In the genomic region with DNA sequence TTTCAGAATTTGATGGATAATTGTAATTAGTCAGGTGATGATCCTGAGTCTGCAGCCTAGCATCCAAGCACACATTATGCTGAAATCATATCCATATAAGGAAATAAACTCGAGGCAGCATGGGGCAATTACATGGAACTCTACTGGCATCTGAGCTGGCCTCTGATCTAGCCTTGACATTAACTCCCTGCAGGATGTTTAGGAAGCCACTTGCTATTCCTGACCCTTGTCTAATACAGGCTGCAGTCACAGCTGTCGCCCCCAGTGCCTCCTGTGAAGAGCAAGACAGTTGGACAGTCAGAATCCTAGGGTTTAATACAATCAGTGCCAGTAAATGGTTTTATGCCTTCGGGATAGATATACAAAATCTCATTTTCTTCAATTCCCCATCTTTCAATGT, we compare ENCODE assay signal across 33 mouse cellular contexts.
DNase-seq lines count a peak whose midpoint lies in the region; ATAC-seq and TF ChIP-seq lines count a peak whose summit lies in the region.
"Had no signal": no experiment of that assay in that cellular context is flagged by ENCODE, and none has a peak within 500 bp of the region (broad histone marks: within the 10 kb centered on the region; RNA-seq: fewer than 3 reads in every experiment).

No protein-coding gene starts in this region.

- H3K4me2 ChIP-seq in forebrain, embryonic 12.5 days, result no peak overlapping the region
- H3K4me2 ChIP-seq in midbrain, embryonic 14.5 days (ENCODE audit: low read length), result no peak overlapping the region
- H3K4me2 ChIP-seq in midbrain, embryonic 16.5 days (ENCODE audit: low read length), result no peak overlapping the region
- no peak overlapping the region for H3K4me2 ChIP-seq in hindbrain, embryonic 14.5 days (replicated peaks)
- no peak overlapping the region for H3K4me2 ChIP-seq in kidney, embryonic 16.5 days (replicated peaks; ENCODE audit: low read depth, low read length)
- H3K4me2 ChIP-seq: embryonic facial prominence, embryonic 15.5 days; heart, embryonic 15.5 days; kidney, embryonic 15.5 days; limb, embryonic 15.5 days; liver, embryonic 13.5 days; stomach, embryonic 15.5 days had no signal

- TF ChIP-seq POLR2A in brain, embryonic 14.5 days (IDR thresholded peaks at IDR 0.05; ENCODE audit: borderline replicate concordance, extremely low read depth, insufficient read depth, insufficient read length, poor library complexity, severe bottlenecking), result no peak

- H3K9ac ChIP-seq in forebrain, embryonic 12.5 days, result no peak overlapping the region
- H3K9ac ChIP-seq in midbrain, embryonic 14.5 days (replicated peaks; ENCODE audit: low read length), result no peak overlapping the region
- no peak overlapping the region for H3K9ac ChIP-seq in midbrain, embryonic 16.5 days (ENCODE audit: low read depth, low read length)
- H3K9ac ChIP-seq in hindbrain, embryonic 14.5 days, result no peak overlapping the region
- no peak overlapping the region for H3K9ac ChIP-seq in kidney, embryonic 16.5 days (replicated peaks; ENCODE audit: low read length)
- H3K9ac ChIP-seq: embryonic facial prominence, embryonic 15.5 days; heart, embryonic 15.5 days; kidney, embryonic 15.5 days; limb, embryonic 15.5 days; liver, embryonic 13.5 days; stomach, embryonic 15.5 days had no signal

- 57% methylated on average over 3 of the region's 3 CpGs for WGBS in forebrain, embryonic 12.5 days
- WGBS in forebrain, embryonic 10.5 days, result 73% methylated on average over 3 of the region's 3 CpGs
- 43% methylated on average over 3 of the region's 3 CpGs for WGBS in midbrain, embryonic 14.5 days
- WGBS in midbrain, embryonic 16.5 days, result 47% methylated on average over 3 of the region's 3 CpGs
- 45% methylated on average over 3 of the region's 3 CpGs for WGBS in hindbrain, embryonic 14.5 days
- 48% methylated on average over 3 of the region's 3 CpGs for WGBS in kidney, embryonic 16.5 days

- H3K27ac ChIP-seq in forebrain, embryonic 12.5 days, result no peak overlapping the region
- no peak overlapping the region for H3K27ac ChIP-seq in forebrain, embryonic 10.5 days
- no peak overlapping the region for H3K27ac ChIP-seq in midbrain, embryonic 14.5 days (replicated peaks; ENCODE audit: low read depth, low read length)
- no peak overlapping the region for H3K27ac ChIP-seq in midbrain, embryonic 16.5 days (ENCODE audit: low read length)
- 0 out of 2 replicates have a peak overlapping the region, but pooled peaks have one; percentile 34 for H3K27ac ChIP-seq in hindbrain, embryonic 14.5 days
- no peak overlapping the region for H3K27ac ChIP-seq in kidney, embryonic 16.5 days (ENCODE audit: low read length)
- H3K27ac ChIP-seq: embryonic facial prominence, embryonic 10.5 days; embryonic facial prominence, embryonic 15.5 days; heart, embryonic 10.5 days; heart, embryonic 15.5 days; kidney, embryonic 15.5 days; layer of hippocampus, adult 2 months; left cerebral cortex, adult 2 months; limb, embryonic 10.5 days; limb, embryonic 15.5 days; liver, embryonic 13.5 days; macrophage; stomach, embryonic 15.5 days had no signal

- no peaks in the 10 kb centered on the region for H3K9me3 ChIP-seq in forebrain, embryonic 12.5 days
- no peaks in the 10 kb centered on the region for H3K9me3 ChIP-seq in forebrain, embryonic 10.5 days
- H3K9me3 ChIP-seq in midbrain, embryonic 14.5 days (ENCODE audit: control insufficient read depth, low read length), result no peaks in the 10 kb centered on the region
- no peaks in the 10 kb centered on the region for H3K9me3 ChIP-seq in midbrain, embryonic 16.5 days (replicated peaks; ENCODE audit: control insufficient read depth, low read length, poor library complexity, severe bottlenecking)
- no peaks in the 10 kb centered on the region for H3K9me3 ChIP-seq in hindbrain, embryonic 14.5 days (ENCODE audit: control insufficient read depth, low read length)
- H3K9me3 ChIP-seq in kidney, embryonic 16.5 days (ENCODE audit: low read length), result no peaks in the 10 kb centered on the region
- H3K9me3 ChIP-seq: embryonic facial prominence, embryonic 10.5 days; embryonic facial prominence, embryonic 15.5 days; heart, embryonic 10.5 days; heart, embryonic 15.5 days; kidney, embryonic 15.5 days; limb, embryonic 10.5 days; limb, embryonic 15.5 days; liver, embryonic 13.5 days; stomach, embryonic 15.5 days had no signal

- intact Hi-C loops in left cerebral cortex, postnatal 14 days (cut with DNase I), result loop anchor here (10.0 kb wide), 1 partner anchor 1811 kb away; no protein-coding TSS in a partner anchor

- ATAC-seq in forebrain, embryonic 12.5 days (ENCODE audit: low FRiP score), result peak; percentile 37; the same call in 1 of the 2 replicates
- ATAC-seq in midbrain, embryonic 14.5 days (ENCODE audit: low FRiP score, low TSS enrichment), result no peak; the same call in 1 of the 2 replicates
- ATAC-seq in midbrain, embryonic 16.5 days, result no peak
- peak; percentile 40; the same call in 1 of the 2 replicates for ATAC-seq in hindbrain, embryonic 14.5 days (ENCODE audit: low FRiP score)
- no peak for ATAC-seq in kidney, embryonic 16.5 days (ENCODE audit: low FRiP score, low TSS enrichment)
- ATAC-seq: CD4-positive, CD25-positive, alpha-beta regulatory T cell, adult 4 months; inflammation-experienced regulatory T-cells, adult 6 months; lung, postnatal 0 days had no signal

- TF ChIP-seq CTCF in brain, embryonic 14.5 days (IDR thresholded peaks at IDR 0.05; ENCODE audit: borderline replicate concordance, extremely low read depth, insufficient read depth, insufficient read length), result no peak

- H3K4me3 ChIP-seq in forebrain, embryonic 12.5 days (replicated peaks), result no peak overlapping the region
- no peak overlapping the region for H3K4me3 ChIP-seq in forebrain, embryonic 10.5 days
- no peak overlapping the region for H3K4me3 ChIP-seq in midbrain, embryonic 14.5 days (replicated peaks; ENCODE audit: low read depth, low read length)
- no peak overlapping the region for H3K4me3 ChIP-seq in midbrain, embryonic 16.5 days (ENCODE audit: low read depth, low read length)
- no peak overlapping the region for H3K4me3 ChIP-seq in hindbrain, embryonic 14.5 days (replicated peaks; ENCODE audit: low read length)
- H3K4me3 ChIP-seq in kidney, embryonic 16.5 days (ENCODE audit: low read length), result no peak overlapping the region
- H3K4me3 ChIP-seq: embryonic facial prominence, embryonic 10.5 days; embryonic facial prominence, embryonic 15.5 days; heart, embryonic 10.5 days; heart, embryonic 15.5 days; kidney, embryonic 15.5 days; layer of hippocampus, adult 2 months; left cerebral cortex, adult 2 months; limb, embryonic 10.5 days; limb, embryonic 15.5 days; liver, embryonic 13.5 days; stomach, embryonic 15.5 days had no signal

- no peaks in the 10 kb centered on the region for H3K27me3 ChIP-seq in forebrain, embryonic 12.5 days
- 0 out of 2 replicates have a peak, but pooled peaks cover 5% of the 10 kb centered on the region for H3K27me3 ChIP-seq in forebrain, embryonic 10.5 days (ENCODE audit: poor library complexity, severe bottlenecking)
- H3K27me3 ChIP-seq in midbrain, embryonic 14.5 days (ENCODE audit: control insufficient read depth, insufficient read depth, low read length), result no peaks in the 10 kb centered on the region
- H3K27me3 ChIP-seq in midbrain, embryonic 16.5 days (ENCODE audit: control insufficient read depth, insufficient read depth, low read depth, low read length), result no peaks in the 10 kb centered on the region
- no peaks in the 10 kb centered on the region for H3K27me3 ChIP-seq in hindbrain, embryonic 14.5 days (ENCODE audit: control insufficient read depth, insufficient read depth, low read length)
- no peaks in the 10 kb centered on the region for H3K27me3 ChIP-seq in kidney, embryonic 16.5 days (ENCODE audit: insufficient read depth, low read length)
- H3K27me3 ChIP-seq: embryonic facial prominence, embryonic 15.5 days; heart, embryonic 15.5 days; kidney, embryonic 15.5 days; limb, embryonic 15.5 days; liver, embryonic 13.5 days; stomach, embryonic 15.5 days had no signal

- H3K4me1 ChIP-seq in forebrain, embryonic 12.5 days, result no peaks in the 10 kb centered on the region
- H3K4me1 ChIP-seq in forebrain, embryonic 10.5 days, result peaks cover 8% of the 10 kb centered on the region; the same call in 1 of the 2 replicates
- 0 out of 2 replicates have a peak, but pooled peaks cover 3% of the 10 kb centered on the region for H3K4me1 ChIP-seq in midbrain, embryonic 14.5 days (ENCODE audit: control insufficient read depth, insufficient read depth, low read length)
- H3K4me1 ChIP-seq in midbrain, embryonic 16.5 days (ENCODE audit: control insufficient read depth, insufficient read depth, low read length), result no peaks in the 10 kb centered on the region
- H3K4me1 ChIP-seq in hindbrain, embryonic 14.5 days (replicated peaks; ENCODE audit: control insufficient read depth, insufficient read depth, low read length), result 0 out of 2 replicates have a peak, but pooled peaks cover 12% of the 10 kb centered on the region
- H3K4me1 ChIP-seq in kidney, embryonic 16.5 days (ENCODE audit: insufficient read depth, low read length), result no peaks in the 10 kb centered on the region
- H3K4me1 ChIP-seq: embryonic facial prominence, embryonic 10.5 days; embryonic facial prominence, embryonic 15.5 days; heart, embryonic 10.5 days; heart, embryonic 15.5 days; kidney, embryonic 15.5 days; limb, embryonic 10.5 days; limb, embryonic 15.5 days; liver, embryonic 13.5 days; stomach, embryonic 15.5 days had no signal

- no peak for DNase-seq in forebrain, embryonic 10.5 days (ENCODE audit: extremely low spot score, low spot score)
- peak; percentile 6 for DNase-seq in midbrain, embryonic 14.5 days
- peak; percentile 55 for DNase-seq in brain, embryonic 14.5 days (ENCODE audit: low read depth)
- peak; percentile 52 for DNase-seq in hindbrain, embryonic 14.5 days (ENCODE audit: low spot score)
- no peak for DNase-seq in left cerebral cortex, postnatal 14 days (ENCODE audit: low spot score in 2 of 2)
- DNase-seq: adrenal gland, postnatal 14 days; cerebellum, adult 8-10 months; gastrocnemius, postnatal 14 days; heart, adult 11 months; heart, postnatal 36 days; kidney, adult 18-20 months; kidney, postnatal 36 days; liver, embryonic 13.5 days; lung, adult 18-20 months; retina, postnatal 1 day; right cerebral cortex, postnatal 14 days had no signal

- no peaks in the 10 kb centered on the region for H3K36me3 ChIP-seq in forebrain, embryonic 12.5 days (replicated peaks)
- H3K36me3 ChIP-seq in forebrain, embryonic 10.5 days (replicated peaks), result no peaks in the 10 kb centered on the region
- no peaks in the 10 kb centered on the region for H3K36me3 ChIP-seq in midbrain, embryonic 14.5 days (ENCODE audit: control insufficient read depth, insufficient read depth, low read length)
- no peaks in the 10 kb centered on the region for H3K36me3 ChIP-seq in midbrain, embryonic 16.5 days (ENCODE audit: control insufficient read depth, insufficient read depth, low read length)
- no peaks in the 10 kb centered on the region for H3K36me3 ChIP-seq in hindbrain, embryonic 14.5 days (replicated peaks; ENCODE audit: control insufficient read depth, insufficient read depth)
- no peaks in the 10 kb centered on the region for H3K36me3 ChIP-seq in kidney, embryonic 16.5 days (ENCODE audit: insufficient read depth, low read length)
- H3K36me3 ChIP-seq: embryonic facial prominence, embryonic 10.5 days; embryonic facial prominence, embryonic 15.5 days; heart, embryonic 10.5 days; heart, embryonic 15.5 days; kidney, embryonic 15.5 days; limb, embryonic 10.5 days; limb, embryonic 15.5 days; liver, embryonic 13.5 days; stomach, embryonic 15.5 days had no signal

Comparison
In these comparisons a context has a peak if more than half of its experiments do, and no peak if none do; other contexts are left out.
1. ATAC-seq: peak in forebrain, embryonic 12.5 days (single experiment) and hindbrain, embryonic 14.5 days (single experiment); none in midbrain, embryonic 14.5 days (single experiment), midbrain, embryonic 16.5 days (single experiment) and kidney, embryonic 16.5 days (single experiment).
2. DNase-seq: peak in midbrain, embryonic 14.5 days (single experiment), brain, embryonic 14.5 days (single experiment) and hindbrain, embryonic 14.5 days (single experiment); none in forebrain, embryonic 10.5 days (single experiment) and left cerebral cortex, postnatal 14 days (0 of 2).